Mouse (Mus musculus) adrenal gland, postnatal 10 days (tissue): ENCODE measurements around the gene Mmel1. TPM values are rescaled to one million over a fixed set of nuclear protein-coding genes. Genes with fewer than 3 reads are reported as not detected.

ENCODE experiments used
- DNase-seq: peaks from one replicate; pipeline ENCODE4 v3.0.0; 2021; ENCODE audit warnings: mixed read lengths
- total RNA-seq, 2 experiments: library from RNA; stranded (reverse); gene quantifications; 2 replicates each; pipeline ENCODE4 v1.2.3; 2021

Gene Mmel1
- total RNA-seq, 2 experiments from 2014 or later = 0.24 to 0.45 TPM

GRCm38 (mm10) chr4:154904185-154905071, 35.0 kb downstream of the Mmel1 start:
- peak; percentile 77 for DNase-seq

- peak; percentile 81 for DNase-seq
These were observed 38.4 kb downstream of the Mmel1 start for GRCm38 (mm10) chr4:154907833-154908232.

GRCm38 (mm10) chr4:154908490-154908889, 39.1 kb downstream of the Mmel1 start:
- no peak for DNase-seq

- no peak for DNase-seq
These were observed 41.5 kb downstream of the Mmel1 start for GRCm38 (mm10) chr4:154910606-154911522.

- DNase-seq = no peak
These were observed 42.3 kb downstream of the Mmel1 start for GRCm38 (mm10) chr4:154911644-154912043.

- no peak for DNase-seq
These were observed 44.5 kb downstream of the Mmel1 start for GRCm38 (mm10) chr4:154913845-154914244.

GRCm38 (mm10) chr4:154914252-154914651, 44.9 kb downstream of the Mmel1 start:
- DNase-seq = no peak

- DNase-seq = no peak
These were observed 45.3 kb downstream of the Mmel1 start for GRCm38 (mm10) chr4:154914707-154915106.

GRCm38 (mm10) chr4:154915286-154915685, 45.9 kb downstream of the Mmel1 start:
- no peak for DNase-seq

GRCm38 (mm10) chr4:154916662-154917061, 47.3 kb downstream of the Mmel1 start:
- no peak for DNase-seq

- DNase-seq = no peak
These were observed 52.9 kb downstream of the Mmel1 start for GRCm38 (mm10) chr4:154922291-154922690.

- DNase-seq = no peak
These were observed 53.5 kb downstream of the Mmel1 start for GRCm38 (mm10) chr4:154922931-154923330.

- DNase-seq = no peak
These were observed 56.0 kb downstream of the Mmel1 start for GRCm38 (mm10) chr4:154925413-154925812.

- DNase-seq = no peak
These were observed 57.8 kb downstream of the Mmel1 start for GRCm38 (mm10) chr4:154926969-154927898.

GRCm38 (mm10) chr4:154927899-154928337, 58.5 kb downstream of the Mmel1 start:
- no peak for DNase-seq

- no peak for DNase-seq
These were observed 59.2 kb downstream of the Mmel1 start, which contains the start of gene Tnfrsf14 for GRCm38 (mm10) chr4:154928395-154929087. TSS of gene Tnfrsf14 (minus strand) at chr4:154928563.

- DNase-seq = peak; percentile 49
These were observed 59.8 kb downstream of the Mmel1 start for GRCm38 (mm10) chr4:154929088-154929660.

GRCm38 (mm10) chr4:154933306-154933907, 64.0 kb downstream of the Mmel1 start:
- DNase-seq = no peak

GRCm38 (mm10) chr4:154934800-154935199, 65.4 kb downstream of the Mmel1 start:
- DNase-seq = no peak

GRCm38 (mm10) chr4:154935788-154936187, 66.4 kb downstream of the Mmel1 start:
- DNase-seq = no peak
